Mouse (Mus musculus) macrophage (primary cell): ENCODE data around the gene Gnptg. TPM values are rescaled to one million over a fixed set of nuclear protein-coding genes. Genes with fewer than 3 reads are reported as not detected.

Experiments used
- H3K27ac ChIP-seq: fragments of 350-480 bp; formaldehyde crosslinking; 2 replicates; pipeline ENCODE4 v1.9.0; 2021
- H3K36me3 ChIP-seq: fragments of 350-480 bp; formaldehyde crosslinking; 2 replicates; pipeline ENCODE4 v1.9.0; 2021; ENCODE audit errors: inconsistent target
- H3K4me3 ChIP-seq: fragments of 350-480 bp; formaldehyde crosslinking; 2 replicates; pipeline ENCODE4 v1.9.0; 2021; ENCODE audit errors: inconsistent target
- H3K79me2 ChIP-seq: fragments of 350-480 bp; formaldehyde crosslinking; 2 replicates; pipeline ENCODE4 v1.9.0; 2021; ENCODE audit errors: inconsistent target
- WGBS: methylation state at CpG from one replicate; pipeline ENCODE4 v1.1.7; 2026; ENCODE audit warnings: inconsistent platforms; ENCODE audit not compliant: missing documents; 5-methylcytosine and 5-hydroxymethylcytosine counted together
- polyA plus RNA-seq: library from polyadenylated mRNA; stranded (reverse); fragments of 250-400 nt; gene quantifications from 3 replicates; pipeline ENCODE4 v1.2.4, GENCODE M21; 2018; ENCODE audit warnings: inconsistent platforms

The Gnptg gene
- polyA plus RNA-seq, 1 experiment from 2014 or later: 31.8 TPM

- no peak within 1 kb of the TSS for H3K27ac ChIP-seq
- 1% methylated on average over 82 of the region's 104 CpGs for WGBS
- H3K36me3 ChIP-seq: 0 out of 2 replicates have a peak, but pooled peaks cover 5% of the 10 kb centered on the region
- H3K4me3 ChIP-seq: peak within 1 kb of the TSS; percentile 52
- H3K79me2 ChIP-seq: peaks cover 55% of the 10 kb centered on the region
Observed at GRCm38 (mm10) chr17:25188150-25189031, 51.5 kb downstream of the Gnptg start, which contains the start of gene Unkl. Gene Unkl, plus strand, starts transcription at chr17:25188397.

DNA sequence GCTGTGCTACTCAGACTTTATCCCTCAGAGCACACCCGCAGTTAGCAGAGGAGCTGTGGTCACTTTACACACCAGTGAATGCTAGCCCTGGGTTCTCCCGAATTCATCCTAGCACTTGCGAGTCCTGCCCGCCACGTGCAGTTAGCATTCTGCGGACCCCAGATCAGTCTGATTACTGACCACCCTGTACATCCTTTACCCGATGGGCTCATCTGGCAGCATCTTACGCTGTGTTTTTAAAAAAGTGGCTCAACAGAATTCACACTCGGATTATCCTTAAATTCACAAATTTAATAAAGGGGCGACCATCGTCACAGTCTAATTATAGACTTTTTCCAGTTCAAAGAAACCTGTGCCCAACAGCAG is 52.2 kb downstream of the Gnptg start:
- Histone ChIP-seq H3K27ac (no peak overlapping the region), H3K79me2 (peaks cover 49% of the 10 kb centered on the region), H3K36me3 (0 out of 2 replicates have a peak, but pooled peaks cover 5% of the 10 kb centered on the region), H3K4me3 (peak overlapping the region; percentile 30)
- 30% methylated on average over 11 of the region's 11 CpGs for WGBS

DNA sequence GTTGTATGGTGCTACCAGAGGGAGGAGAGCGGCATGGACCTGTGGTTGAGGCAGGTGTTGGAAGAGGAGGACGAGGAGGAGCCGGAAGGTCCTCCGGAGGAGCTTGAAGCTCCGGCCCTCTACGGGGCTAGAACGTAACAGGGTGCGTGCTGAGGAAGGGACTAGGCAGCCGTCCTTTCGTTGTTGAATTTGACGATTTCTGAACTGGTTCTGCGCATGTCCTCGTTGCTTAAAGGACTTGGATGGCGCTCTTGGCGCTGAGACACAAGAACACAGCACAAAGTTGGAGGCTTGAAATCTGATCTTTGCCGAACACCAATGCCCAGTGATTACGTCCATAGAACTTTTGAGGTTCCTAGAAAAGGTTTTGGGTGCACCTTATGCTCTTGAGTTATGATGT is 55.0 kb downstream of the Gnptg start:
- no peaks in the 10 kb centered on the region for H3K36me3 ChIP-seq
- H3K79me2 ChIP-seq: peaks cover 21% of the 10 kb centered on the region
- H3K4me3 ChIP-seq: peak overlapping the region; percentile 94
- peak overlapping the region; percentile 17; the same call in 1 of the 2 replicates for H3K27ac ChIP-seq
- WGBS: 10% methylated on average over 17 of the region's 17 CpGs

- no peaks in the 10 kb centered on the region for H3K36me3 ChIP-seq
- under 1% methylated on average over 50 of the region's 50 CpGs for WGBS
Observed at GRCm38 (mm10) chr17:25184129-25184691, 55.7 kb downstream of the Gnptg start, which contains the start of gene BC003965. Gene BC003965, plus strand, starts transcription at chr17:25184554.

More at GRCm38 (mm10) chr17:25184129-25184691, 55.7 kb downstream of the Gnptg start, which contains the start of gene BC003965:
- peaks cover 21% of the 10 kb centered on the region for H3K79me2 ChIP-seq
- H3K4me3 ChIP-seq: peak within 1 kb of the TSS; percentile 94
- peak within 1 kb of the TSS; percentile 70 for H3K27ac ChIP-seq

Other genes with a start within 250 kb of the Gnptg start
- gene Cramp1l, start 224.3 kb downstream of the Gnptg start, polyA plus RNA-seq: 6.7 to 8.9 TPM (median 7.8 TPM) in 3 replicates
- gene Ift140, start 224.0 kb downstream of the Gnptg start, polyA plus RNA-seq: 5.9 to 8.6 TPM (median 6.8 TPM) in 3 replicates
- not detected in 3 replicates for gene Tmem204, start 156.5 kb downstream of the Gnptg start, polyA plus RNA-seq
- gene Telo2, start 124.2 kb downstream of the Gnptg start, polyA plus RNA-seq: 3.5 to 12.8 TPM (median 7.7 TPM) in 3 replicates
- gene Ptx4, start 119.4 kb downstream of the Gnptg start, polyA plus RNA-seq: not detected in 3 replicates
- 98.1 to 170 TPM (median 98.2 TPM) in 3 replicates for gene Clcn7, start 106.7 kb downstream of the Gnptg start, polyA plus RNA-seq
- not detected in 3 replicates for gene Ccdc154, start 77.7 kb downstream of the Gnptg start, polyA plus RNA-seq
- gene Gm38655, start 64.7 kb downstream of the Gnptg start, polyA plus RNA-seq: not detected in 3 replicates
- 3.5 to 10.5 TPM (median 6.5 TPM) in 3 replicates for gene BC003965, start 55.6 kb downstream of the Gnptg start, polyA plus RNA-seq
- gene Unkl, start 51.7 kb downstream of the Gnptg start, polyA plus RNA-seq: 2.4 to 4.9 TPM (median 3.0 TPM) in 3 replicates
- gene Tsr3, start within 50 bp of the Gnptg start, polyA plus RNA-seq: 9.3 to 15.0 TPM (median 12.1 TPM) in 3 replicates
- gene Baiap3, start 16.2 kb upstream of the Gnptg start, polyA plus RNA-seq: not detected in 3 replicates
- gene Ube2i, start 34.5 kb upstream of the Gnptg start, polyA plus RNA-seq: 267 to 362 TPM (median 356 TPM) in 3 replicates
- gene Prss34, start 58.3 kb upstream of the Gnptg start, polyA plus RNA-seq: 0.36 to 0.90 TPM in 2 of 3 replicates, not detected in the other
- not detected in 3 replicates for gene Prss28, start 68.5 kb upstream of the Gnptg start, polyA plus RNA-seq
- gene Prss29, start 78.5 kb upstream of the Gnptg start, polyA plus RNA-seq: not detected in 3 replicates
- not detected in 3 replicates for gene Tpsab1, start 105.4 kb upstream of the Gnptg start, polyA plus RNA-seq
- gene Tpsb2, start 126.2 kb upstream of the Gnptg start, polyA plus RNA-seq: not detected in 3 replicates
- not detected in 3 replicates for gene Tpsg1, start 129.1 kb upstream of the Gnptg start, polyA plus RNA-seq
- gene Cacna1h, start 193.7 kb upstream of the Gnptg start, polyA plus RNA-seq: not detected in 3 replicates
- not detected in 3 replicates for gene Tekt4, start 214.5 kb upstream of the Gnptg start, polyA plus RNA-seq